Mouse (Mus musculus): ENCODE results near the gene Cidec.

DNA sequence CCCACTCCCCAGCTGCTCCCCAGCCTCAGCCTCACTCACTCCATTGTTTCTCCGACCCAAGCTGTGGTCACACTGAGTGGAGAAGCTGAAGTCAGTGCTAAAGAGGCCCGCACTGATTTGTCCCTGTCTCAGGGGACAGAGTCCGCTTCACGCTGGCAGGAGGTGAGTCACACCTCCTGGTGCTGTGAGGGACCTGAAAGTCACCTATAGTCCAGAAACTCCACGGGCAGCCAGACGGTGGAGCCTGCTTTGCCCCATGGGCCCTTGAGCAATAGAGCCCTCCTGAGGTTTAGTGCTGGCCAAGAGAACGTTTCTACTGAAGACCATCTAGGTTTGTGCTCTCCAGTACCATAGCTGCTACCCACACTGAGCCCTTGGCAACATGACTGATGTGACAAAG, 869 bp downstream of the Cidec start:
- TF ChIP-seq POLR2A (IDR thresholded peaks at IDR 0.05; ENCODE audit: extremely low read depth, insufficient read depth, low read length) (no peak), CTCF (IDR thresholded peaks at IDR 0.05; ENCODE audit: extremely low read depth, insufficient read depth, low read length) (no peak)
